Mouse (Mus musculus) CH12F3 (cell line): Measurements from ENCODE around the gene Lsmem1.

Source experiments
- in situ Hi-C: fragments of 300-500 bp; cut with MboI; formaldehyde crosslinking; loops from 2 replicates; pipeline ENCODE4 v1.14.3; 2020; ENCODE audit warnings: low sequenced_read_pairs

Lsmem1 gene

DNA sequence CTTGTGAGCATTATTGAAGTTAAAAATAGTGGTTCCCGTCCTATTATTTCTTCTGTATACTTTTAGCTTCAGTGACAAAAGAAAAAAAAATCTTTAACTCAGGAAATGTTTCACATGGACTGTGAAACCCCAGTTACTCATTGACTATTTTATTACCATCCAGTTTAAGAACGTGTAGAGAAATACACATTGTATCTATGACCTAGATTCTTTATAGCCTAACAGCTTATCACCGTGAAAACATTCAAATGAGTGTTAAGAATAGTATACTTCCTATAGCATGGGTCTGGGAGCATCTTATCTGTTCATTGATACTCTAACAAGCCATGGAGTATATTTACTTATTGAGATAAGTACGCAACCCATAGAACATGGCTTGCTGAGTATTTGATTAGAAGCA, 52.0 kb downstream of the Lsmem1 start:
- in situ Hi-C loops = no loop called here

GRCm38 (mm10) chr12:40146510-40146909, 52.8 kb downstream of the Lsmem1 start:
- in situ Hi-C loops = no loop called here

DNA sequence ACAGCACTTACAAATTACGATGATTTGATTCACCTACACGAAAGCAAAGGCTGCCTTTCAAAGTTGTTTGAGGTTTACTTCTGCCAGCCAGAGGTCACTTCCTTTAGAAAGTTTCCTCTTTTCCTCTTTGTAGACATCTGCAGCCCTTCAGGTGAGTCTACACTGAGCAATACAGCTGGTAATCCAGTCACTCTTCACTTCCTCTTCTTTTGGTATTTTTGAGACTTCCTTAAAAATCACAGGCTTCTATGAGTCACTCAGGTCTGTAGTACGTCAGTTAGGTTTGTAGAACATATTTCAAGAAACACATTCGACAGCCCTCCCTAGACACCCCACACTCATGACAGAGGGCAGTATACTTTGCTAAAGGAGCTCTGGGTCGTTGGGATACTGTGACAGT, 58.6 kb downstream of the Lsmem1 start:
- in situ Hi-C loops = no loop called here

DNA sequence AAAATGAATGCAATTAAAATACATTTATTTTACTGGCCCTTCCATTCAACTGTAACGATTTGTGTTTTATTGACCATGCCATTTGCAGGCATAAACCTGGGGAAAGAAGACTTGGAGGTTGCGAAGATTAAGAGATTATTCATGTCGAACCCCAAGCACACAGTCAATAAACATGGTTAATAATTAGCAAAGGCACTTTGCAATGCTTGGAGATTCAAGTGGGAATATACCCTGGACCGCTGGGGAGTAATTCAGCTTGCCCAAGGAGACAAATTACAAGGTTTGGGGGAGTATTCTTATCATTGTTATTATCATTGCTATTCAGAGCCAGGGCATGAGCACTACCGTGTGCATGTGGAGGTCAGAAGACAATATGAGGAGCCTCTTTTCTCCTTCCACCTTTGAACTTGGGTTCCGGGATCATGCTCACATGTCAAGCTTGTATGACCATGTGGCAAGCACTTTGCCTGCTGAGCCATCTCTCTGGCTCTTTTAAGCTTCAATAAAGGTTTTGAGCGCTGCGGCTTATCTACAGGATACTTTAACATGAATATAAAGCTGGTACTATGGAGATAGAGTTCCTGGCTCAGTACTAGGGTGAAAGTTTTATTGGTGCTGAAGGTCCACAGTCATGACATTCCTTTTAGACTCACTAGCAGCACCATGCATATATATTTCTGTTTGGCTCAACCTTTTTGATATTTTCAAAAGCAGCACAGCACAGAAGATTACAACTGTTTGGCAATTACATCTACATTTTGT, 59.6 kb downstream of the Lsmem1 start:
- in situ Hi-C loops = no loop called here

DNA sequence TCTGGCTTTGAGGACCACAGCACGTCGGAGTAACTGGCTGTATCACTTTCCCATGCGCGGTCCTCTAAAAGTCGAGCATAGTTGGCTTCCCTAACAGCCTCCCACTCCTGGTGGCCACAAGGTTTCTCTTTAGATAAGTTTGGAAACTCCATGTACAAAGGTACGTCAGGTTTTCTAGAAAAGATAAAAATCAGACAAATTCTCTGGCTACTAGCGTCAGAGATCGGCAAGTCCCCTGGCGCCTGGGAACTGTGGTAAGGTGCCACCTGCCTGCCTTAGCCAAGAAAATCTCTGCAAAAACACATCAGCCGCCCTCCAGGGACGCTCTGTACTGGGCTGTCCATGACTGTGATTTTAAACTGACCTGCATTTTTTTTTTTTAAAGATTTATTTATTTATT, 64.8 kb downstream of the Lsmem1 start:
- in situ Hi-C loops = no loop called here

DNA sequence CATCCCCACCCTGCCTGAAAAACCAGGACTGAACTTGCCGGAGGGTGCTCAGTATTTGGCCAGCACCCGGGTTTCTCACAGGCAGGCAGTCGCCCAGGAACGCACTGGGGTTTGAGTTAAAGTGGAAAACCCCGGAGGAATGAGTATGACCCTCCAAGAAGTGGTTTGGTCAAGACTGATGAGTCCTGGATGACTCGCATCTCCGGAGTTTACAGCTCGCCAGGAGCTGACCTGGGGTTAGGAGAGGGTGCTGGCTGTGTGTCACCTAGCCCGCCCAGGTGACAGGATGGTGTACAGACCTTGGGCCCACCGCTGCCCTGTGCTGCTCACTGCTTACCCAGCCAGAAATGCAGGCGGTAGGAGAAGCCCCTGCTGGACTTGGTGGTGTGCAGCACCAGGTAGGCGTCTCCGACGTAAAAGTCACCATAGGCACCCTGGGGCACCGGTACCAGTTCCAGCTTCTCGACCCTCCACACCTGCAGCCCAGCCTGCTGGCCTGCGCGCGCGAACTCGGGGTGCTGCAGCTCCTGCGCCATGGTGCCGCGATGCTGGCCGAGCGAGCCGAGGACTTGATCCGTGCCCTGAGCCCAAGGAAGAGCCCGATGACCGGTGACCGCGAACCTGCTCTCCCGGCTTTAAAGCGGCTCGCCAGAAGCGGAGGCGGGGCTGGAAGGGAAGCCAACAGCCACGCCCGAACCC, 65.6 kb downstream of the Lsmem1 start, which contains the start of gene Scin:
Gene Scin, minus strand, starts transcription at position 656 of the 699 bp plus-strand sequence.
- in situ Hi-C loops = no loop called here

DNA sequence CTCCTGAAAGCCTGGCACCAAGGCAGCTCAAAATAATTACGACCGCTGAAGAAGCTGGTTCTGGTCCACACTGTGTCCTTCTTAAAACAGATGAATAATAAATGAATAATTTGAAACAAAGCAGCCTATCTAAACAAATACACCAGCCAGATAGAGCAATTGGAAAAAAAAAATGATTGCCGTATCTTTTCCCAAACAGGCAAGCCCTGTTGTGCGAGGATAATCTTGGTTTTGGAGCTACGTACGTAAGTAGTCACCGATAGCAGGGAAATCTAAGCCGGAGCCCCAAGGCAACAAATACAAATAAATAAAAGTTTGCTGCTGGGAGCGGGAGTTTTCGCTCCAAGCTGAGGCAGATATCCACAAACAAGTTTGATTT, 66.1 kb downstream of the Lsmem1 start:
- in situ Hi-C loops = no loop called here
